Mouse (Mus musculus) neural tube, embryonic 11.5 days (tissue): ENCODE measurements around the gene Rnf5. TPM values are rescaled to one million over a fixed set of nuclear protein-coding genes. Genes with fewer than 3 reads are reported as not detected.

ENCODE experiments used
- polyA plus RNA-seq: library from polyadenylated mRNA; unstranded; fragments of >200 nt; fragmentation: Nextera tagmentation; extraction: Ambion mirVana; gene quantifications from 2 replicates; pipeline ENCODE4 v1.2.1, GENCODE M21; 2014

Gene Rnf5
- polyA plus RNA-seq, 1 experiment from 2014 or later = 187 TPM

Other genes with a start within 250 kb of the Rnf5 start
- not detected in 2 replicates for gene Btnl2, start 248.9 kb downstream of the Rnf5 start, polyA plus RNA-seq
- gene Btnl1, start 226.6 kb downstream of the Rnf5 start, polyA plus RNA-seq = not detected in 2 replicates
- 1.3 and 1.7 TPM in 2 replicates for gene BC051142, start 204.9 kb downstream of the Rnf5 start, polyA plus RNA-seq
- gene Btnl4, start 126.4 kb downstream of the Rnf5 start, polyA plus RNA-seq = not detected in 2 replicates
- not detected in 2 replicates for gene Btnl6, start 86.3 kb downstream of the Rnf5 start, polyA plus RNA-seq
- 11.0 and 13.1 TPM in 2 replicates for gene Notch4, start 39.4 kb downstream of the Rnf5 start, polyA plus RNA-seq
- 4.0 and 5.1 TPM in 2 replicates for gene Gpsm3, start 13.9 kb downstream of the Rnf5 start, polyA plus RNA-seq
- gene Pbx2, start 12.4 kb downstream of the Rnf5 start, polyA plus RNA-seq = 17.0 and 17.3 TPM in 2 replicates
- 2.3 and 2.4 TPM in 2 replicates for gene Ager, start 5.8 kb downstream of the Rnf5 start, polyA plus RNA-seq
- gene Agpat1, start 572 bp upstream of the Rnf5 start, polyA plus RNA-seq = 83.3 and 91.2 TPM in 2 replicates
- 10.2 and 12.1 TPM in 2 replicates for gene Egfl8, start 12.3 kb upstream of the Rnf5 start, polyA plus RNA-seq
- 27.6 and 30.3 TPM in 2 replicates for gene Ppt2, start 24.8 kb upstream of the Rnf5 start, polyA plus RNA-seq
- gene Prrt1, start 25.8 kb upstream of the Rnf5 start, polyA plus RNA-seq = 0.57 and 0.87 TPM in 2 replicates
- gene Fkbpl, start 41.1 kb upstream of the Rnf5 start, polyA plus RNA-seq = 15.5 and 17.6 TPM in 2 replicates
- gene Atf6b, start 43.5 kb upstream of the Rnf5 start, polyA plus RNA-seq = 78.3 and 88.4 TPM in 2 replicates
- gene Tnxb, start 66.8 kb upstream of the Rnf5 start, polyA plus RNA-seq = 0.03 TPM in 1 of 2 replicates, not detected in the other
- not detected in 2 replicates for gene C4b, start 140.2 kb upstream of the Rnf5 start, polyA plus RNA-seq
- not detected in 2 replicates for gene Cyp21a1, start 200.9 kb upstream of the Rnf5 start, polyA plus RNA-seq
- gene Stk19, start 233.3 kb upstream of the Rnf5 start, polyA plus RNA-seq = 20.3 and 24.7 TPM in 2 replicates
- 69.4 and 71.0 TPM in 2 replicates for gene Dxo, start 233.3 kb upstream of the Rnf5 start, polyA plus RNA-seq
- 45.0 and 55.7 TPM in 2 replicates for gene Skiv2l, start 246.5 kb upstream of the Rnf5 start, polyA plus RNA-seq
- 125 and 132 TPM in 2 replicates for gene Nelfe, start 246.7 kb upstream of the Rnf5 start, polyA plus RNA-seq